Mouse (Mus musculus) MN1 (cell line): Measurements from ENCODE around the gene Zfp189.
A peak's percentile ranks its signal among the peaks of the same experiment; 100 is the strongest.
"Not testable (repeated sequence)": the region's sequence is repeated elsewhere in the genome, so short reads cannot be mapped to it uniquely, and the experiment has no call there.

Source experiments
- DNase-seq: peaks from one replicate; pipeline ENCODE4 v3.0.0-alpha.2; 2016; ENCODE audit warnings: low spot score

The Zfp189 gene

DNA sequence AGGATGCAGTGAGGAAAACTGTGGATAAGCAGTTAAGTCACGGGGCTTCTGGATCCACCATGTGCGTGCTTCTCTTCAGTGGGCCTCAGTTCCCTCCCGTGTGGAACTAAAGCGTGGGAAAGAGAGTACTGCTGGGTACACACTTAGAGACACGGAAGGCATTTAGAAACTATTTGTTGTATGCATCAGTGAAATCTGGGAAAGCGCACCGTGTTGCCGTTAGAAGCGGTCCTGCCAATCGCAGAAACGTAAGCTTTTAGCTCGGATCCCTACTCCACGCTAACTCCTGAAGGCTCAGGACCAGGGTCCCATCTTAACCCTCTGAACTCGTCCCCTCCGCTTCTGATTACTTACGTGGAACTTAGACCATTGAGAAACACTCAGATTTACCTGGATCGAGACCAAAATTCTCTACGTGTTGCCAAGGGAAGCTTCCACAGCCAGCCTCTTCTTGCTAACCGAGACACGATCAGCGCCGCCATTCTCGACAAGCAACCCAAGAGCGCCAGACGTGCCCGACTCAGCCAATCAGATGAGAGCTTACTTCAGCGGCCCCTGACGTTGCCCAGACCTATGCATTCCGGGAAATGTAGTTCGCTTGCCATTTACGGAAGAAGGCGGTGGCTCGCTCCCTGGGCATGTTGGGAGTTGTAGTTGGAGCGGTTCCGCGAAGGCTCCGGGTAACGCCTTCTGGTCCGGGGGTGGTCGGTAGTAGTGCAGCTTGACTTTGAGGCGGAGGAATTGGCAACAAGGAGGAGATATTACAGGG, at the start of gene Zfp189, which contains the start of gene Mrpl50:
Zfp189 (plus strand) TSS at position 605 of the 769 bp plus-strand sequence.
Mrpl50 (minus strand) TSS at position 522 of the 769 bp plus-strand sequence.
- peak; percentile 96 for DNase-seq

DNA sequence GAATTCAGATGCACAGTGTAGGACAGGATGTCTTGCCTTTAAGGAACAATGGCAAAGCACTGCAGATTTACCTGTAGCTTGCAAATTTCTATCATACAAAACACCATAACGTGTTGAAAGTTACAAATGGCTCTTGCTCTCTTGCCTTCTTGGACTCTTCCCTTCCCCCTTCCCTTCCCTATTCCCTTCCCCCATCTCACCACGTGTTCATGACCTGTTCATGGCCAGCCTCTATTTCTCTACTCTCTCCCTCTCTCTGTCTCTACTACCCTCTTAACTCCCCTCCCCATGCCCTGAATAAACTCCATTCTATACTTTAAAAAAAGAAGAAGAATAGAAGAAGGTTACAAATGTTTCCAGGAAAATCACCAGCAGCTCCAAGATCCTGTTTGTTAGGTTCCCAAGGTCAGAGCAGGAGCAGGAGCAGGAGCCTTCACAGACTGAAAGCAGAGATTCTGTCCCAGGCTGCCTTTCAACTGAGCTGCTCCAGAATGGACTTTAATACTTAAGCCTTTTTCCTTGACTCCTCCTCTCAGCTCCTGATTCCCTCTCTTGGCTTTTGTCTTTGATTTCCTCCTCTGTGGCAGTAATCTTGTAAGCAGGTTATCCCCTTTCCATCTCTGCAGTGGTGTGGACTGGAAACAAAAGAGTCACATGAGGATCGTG, 47.4 kb upstream of the Zfp189 start, which contains the start of gene Acnat1:
Acnat1 (minus strand) TSS at position 478 of the 666 bp plus-strand sequence.
- DNase-seq: no peak

DNA sequence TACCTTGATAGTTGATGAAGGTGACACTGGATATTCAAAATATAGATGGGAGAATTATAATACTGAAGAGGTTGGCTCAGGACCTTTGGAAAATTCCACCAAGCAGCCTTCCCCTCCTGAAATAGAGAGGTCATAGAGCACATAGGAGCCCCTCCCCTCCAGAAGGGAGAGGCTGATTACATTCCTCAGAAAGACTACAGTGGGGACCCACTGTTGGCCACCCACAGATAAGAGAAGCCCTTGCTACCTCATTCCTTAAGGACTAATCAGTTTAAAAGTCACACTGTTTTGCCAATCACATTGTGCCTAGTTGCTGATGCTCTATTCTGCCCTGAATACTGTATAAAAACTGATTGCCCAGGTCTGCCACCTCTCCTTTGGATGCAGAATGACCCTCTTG, 46.4 kb upstream of the Zfp189 start:
- no peak for DNase-seq

DNA sequence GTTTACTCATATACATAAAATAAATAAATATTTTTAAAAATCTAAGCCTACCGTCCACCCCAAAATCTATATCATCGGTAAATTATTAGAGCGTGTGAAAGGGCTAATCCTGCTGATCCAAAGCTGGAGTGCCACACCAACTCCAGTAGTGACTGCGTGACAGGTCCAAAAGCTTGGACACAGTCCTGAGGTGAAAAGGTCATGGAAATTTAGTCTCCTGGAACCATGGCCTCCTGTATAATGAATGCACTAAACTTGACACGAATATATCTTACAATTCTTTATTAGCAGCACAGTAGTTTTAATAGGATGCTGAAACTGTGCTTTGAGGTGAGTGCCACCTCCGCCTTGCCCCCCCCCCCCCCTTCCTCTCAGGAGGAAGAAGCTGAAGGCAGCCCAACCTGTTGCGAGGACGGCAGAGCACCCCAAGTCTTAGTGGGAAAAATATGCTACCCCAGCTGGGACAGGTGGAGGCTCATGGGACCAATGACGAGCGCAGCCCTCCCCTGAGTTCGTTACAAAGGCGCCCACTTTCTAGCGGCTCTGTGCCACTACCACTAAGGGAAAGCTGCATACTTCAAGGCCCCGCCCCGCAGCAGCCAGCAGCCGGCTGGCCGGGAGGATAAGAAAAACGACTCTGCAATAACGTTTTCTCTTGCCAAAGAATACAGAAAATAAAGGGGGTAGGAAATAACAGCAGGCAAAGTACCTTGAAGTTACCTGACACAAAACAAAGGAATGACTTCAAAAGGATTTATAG, 42.7 kb upstream of the Zfp189 start:
- no peak for DNase-seq

DNA sequence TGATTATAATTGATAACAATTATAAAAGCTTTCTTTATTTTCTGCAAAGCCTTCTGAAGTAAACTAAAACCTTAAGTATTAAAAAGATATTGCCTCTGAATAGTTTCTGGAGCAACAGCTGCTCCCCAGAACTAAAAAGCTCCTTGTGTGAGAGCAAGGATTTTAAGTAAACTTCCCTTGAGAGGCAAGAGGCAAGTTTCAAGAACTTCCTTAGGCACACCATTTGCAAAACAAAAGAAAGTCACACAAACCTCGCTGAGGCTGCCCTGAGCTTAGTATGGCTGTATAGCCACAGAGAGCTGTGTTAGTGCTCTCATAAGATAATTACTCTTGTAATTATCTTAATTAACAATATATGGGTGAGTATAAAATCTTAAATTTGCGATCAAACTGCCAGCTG, 41.9 kb upstream of the Zfp189 start:
- not testable (repeated sequence) for DNase-seq

DNA sequence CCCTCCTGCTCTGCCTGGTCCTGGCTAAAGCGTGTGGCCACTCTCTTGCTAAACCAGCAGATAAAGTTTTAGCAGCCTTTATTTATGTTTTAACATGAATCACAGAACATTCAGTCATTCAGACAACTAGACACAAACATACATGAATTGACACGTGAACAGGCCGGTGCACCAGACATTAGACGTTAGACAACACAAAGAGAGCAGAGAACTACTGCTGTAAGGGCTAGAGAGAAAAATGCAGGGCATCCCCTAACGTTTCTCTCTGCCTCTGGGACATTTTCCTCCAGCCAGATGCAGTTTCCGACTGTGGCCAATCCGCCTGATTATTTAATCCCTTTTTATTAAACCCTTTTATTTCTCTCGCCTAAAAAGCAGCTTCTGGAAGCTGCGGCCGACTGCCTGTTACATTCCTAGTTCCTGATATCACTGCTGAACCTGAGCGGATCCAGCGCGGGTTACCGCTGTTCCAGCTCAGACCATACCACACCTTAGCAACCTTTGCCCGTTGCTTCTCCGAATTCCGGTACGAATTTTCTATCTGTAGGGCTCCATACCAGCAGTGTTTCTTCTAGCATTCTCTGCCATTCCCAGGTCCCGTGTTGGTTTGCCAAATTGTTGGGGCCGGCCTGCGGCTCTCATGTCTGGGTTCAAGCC, 40.7 kb upstream of the Zfp189 start:
- no peak for DNase-seq

DNA sequence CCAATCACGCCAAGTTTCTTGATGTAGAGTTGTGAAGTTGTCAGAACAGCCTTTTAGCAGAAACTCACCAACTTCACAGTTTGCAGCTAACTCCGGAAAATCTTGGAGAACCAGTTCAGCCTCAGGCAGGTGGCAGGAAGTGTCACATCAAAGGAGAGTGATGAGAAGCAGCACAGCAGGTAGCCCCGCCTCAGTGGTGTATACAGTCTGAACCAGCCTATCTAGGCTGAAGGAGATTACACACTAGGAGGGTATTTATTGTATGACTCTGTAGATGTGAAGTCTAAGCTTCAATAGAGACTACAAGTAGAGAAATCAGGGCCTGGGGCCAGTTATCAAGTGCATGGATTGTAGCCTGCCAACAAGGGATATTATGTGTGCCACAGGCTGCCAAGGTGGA, 40.1 kb upstream of the Zfp189 start:
- no peak for DNase-seq

DNA sequence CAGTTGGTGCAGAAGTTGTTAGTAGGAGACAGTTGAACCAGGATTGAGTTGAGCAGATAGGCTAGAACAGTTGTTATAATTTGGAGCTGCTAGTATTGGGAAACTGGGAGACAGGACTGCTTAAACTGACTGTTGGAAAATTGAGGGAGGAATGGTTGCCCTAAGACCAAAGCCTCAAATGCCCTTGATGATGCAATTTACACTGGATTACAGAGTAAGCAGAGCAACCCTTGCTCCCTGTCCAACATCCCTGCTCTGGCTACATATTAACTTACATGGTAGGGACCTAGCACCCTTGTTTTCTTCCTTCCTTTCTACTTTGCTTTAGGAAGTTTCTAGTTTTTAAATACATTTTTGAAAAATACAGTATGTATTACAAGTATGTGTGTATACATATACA, 35.5 kb upstream of the Zfp189 start:
- DNase-seq: no peak

DNA sequence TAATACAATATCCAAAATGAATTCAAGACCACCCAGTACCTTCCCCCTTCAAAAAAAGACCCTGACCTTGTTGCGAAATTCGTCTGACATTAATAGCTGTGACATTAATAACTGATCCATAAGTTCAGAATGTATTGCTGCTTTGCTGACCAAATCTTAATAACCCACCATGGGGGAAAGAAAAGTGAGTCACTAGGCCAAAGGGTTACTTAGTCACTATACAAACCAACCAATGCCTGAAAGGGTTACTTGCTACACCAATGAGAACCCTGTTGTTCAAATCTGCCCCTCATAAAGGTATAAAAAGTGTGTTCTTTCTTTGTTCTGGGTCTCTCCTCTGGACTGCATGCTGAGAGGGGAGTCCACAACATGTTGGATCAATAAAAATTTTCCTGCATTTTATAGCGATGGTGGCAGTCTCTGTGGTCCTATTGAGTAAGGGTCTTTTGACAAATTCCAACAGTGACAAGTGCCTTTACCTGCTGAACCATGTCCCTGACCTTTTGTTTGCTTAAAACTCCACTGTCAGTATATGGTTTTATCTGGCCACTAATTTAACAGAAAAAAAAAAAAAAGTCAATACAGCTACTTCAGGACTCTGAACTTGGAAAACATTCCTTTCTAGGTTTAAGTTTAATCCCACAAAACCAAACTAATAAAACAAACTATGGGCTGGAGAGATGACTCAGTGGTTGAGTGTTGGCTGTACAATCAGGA, 34.9 kb upstream of the Zfp189 start:
- not testable (repeated sequence) for DNase-seq

DNA sequence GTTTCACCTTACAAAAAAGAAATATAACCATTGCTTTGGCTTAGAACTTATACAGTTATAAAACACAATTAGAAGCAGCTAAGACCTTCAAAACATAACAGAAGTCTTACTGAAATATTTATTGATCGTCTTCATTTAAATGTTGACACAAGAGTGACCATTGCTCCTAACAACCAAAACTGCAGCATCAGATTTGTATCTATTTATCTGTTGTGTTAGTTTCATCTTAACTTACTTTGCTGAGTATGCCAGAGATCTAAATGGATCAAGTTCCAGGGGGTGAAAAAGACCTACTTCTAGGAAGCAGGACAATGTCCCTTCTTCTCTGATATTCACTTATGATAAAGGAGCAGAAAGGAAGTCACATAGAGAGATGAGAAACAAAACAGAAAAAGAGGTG, 17.4 kb upstream of the Zfp189 start:
- no peak for DNase-seq

DNA sequence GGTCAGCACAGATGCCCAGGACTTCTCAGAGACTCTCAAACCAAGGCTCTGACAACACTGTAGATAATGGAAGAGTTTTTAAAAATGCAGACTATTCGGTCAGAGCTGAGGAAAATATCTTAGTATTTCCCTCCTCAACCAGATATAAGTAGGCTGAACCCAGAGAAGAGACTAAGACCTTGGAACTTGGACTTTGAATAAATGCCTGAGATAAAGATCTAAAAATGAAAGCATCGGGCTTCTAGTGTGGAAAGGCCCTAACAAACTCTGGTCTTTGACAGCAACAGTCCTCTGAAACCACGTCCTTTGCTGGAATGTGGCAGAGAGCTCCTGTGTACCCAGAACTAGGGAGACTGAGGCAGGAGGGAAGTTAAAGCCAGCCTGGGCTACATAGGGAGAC, 14.6 kb upstream of the Zfp189 start, which contains the start of gene Baat:
Baat (minus strand) TSS at position 172 of the 400 bp plus-strand sequence.
- DNase-seq: no peak

DNA sequence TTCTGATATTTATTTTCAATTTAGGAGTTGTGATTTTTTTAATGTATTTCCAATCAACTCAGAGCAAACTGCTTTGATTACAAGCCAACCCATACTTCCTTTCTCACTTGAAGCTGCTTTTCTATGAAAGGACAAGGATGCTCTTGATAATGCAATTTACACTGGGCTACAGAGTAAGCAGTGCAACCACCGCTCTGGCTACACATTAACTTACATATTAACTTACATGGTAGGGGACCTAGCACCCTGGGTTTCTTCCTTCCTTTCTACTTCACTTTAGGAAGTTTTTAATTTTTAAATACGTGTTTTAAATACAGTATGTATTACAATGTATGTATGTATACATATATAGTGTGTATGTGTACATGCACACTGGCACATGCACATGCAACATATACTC, 11.8 kb upstream of the Zfp189 start:
- no peak for DNase-seq

DNA sequence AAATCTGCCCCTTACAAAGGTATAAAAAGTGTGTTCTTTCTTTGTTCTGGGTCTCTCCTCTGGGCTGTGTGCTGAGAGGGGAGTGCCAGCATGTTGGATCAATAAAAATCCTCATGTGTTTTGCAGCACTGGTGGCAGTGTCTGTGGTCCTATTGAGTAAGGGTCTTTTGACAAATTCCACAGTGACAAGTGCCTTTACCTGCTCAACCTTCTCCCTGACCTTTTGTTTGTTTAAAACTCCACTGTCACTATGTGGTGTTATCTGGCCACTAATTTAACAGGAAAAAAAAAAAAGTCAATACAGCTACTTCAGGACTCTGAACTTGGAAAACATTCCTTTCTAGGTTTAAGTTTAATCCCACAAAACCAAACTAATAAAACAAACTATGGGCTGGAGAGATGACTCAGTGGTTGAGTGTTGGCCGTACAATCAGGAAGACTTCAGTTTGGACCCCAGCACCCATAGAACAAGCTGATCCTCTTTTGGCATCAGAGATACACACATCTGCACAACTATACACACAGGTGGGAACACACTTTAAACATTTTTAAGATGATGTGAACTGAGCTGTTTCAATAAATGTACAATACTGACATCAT, 10.6 kb upstream of the Zfp189 start:
- DNase-seq: not testable (repeated sequence)

DNA sequence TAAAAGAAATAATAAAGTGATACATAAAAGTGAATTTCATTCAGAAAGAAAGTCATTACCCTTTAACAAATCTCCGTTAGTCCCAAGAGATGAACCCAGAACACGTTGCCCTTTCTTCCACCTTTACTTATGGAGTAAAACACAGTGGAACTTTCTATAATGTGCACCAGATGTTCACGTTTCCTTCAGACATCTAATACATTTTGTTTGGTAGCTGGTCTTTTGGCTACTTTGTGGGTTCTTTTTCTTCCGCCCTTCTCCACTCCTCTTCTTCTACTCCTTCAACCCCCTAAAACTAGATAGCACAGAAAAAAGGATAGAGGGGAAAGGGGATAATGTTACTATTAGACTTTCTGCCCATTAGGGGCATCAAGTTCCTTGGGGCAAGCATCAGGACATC, 8.3 kb upstream of the Zfp189 start:
- DNase-seq: no peak

DNA sequence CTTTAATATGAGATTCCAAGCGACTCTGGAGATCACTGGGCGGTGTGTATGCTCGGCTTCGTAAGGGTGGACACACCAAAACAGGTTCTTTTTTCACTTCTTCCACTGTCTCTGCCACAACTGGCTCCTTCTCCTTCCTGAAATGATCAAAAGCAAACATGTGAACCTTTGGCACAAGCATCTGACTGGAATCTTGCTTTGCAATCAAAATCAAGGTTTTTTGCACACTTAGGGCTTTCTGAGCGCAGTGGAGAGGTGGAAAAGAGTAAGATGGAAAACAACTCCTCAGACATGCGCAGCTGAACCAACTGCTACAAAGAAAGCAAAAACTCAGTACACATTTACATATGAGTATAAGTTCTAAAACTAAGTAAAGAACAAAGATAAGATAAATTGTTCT, 6.5 kb upstream of the Zfp189 start:
- no peak for DNase-seq

DNA sequence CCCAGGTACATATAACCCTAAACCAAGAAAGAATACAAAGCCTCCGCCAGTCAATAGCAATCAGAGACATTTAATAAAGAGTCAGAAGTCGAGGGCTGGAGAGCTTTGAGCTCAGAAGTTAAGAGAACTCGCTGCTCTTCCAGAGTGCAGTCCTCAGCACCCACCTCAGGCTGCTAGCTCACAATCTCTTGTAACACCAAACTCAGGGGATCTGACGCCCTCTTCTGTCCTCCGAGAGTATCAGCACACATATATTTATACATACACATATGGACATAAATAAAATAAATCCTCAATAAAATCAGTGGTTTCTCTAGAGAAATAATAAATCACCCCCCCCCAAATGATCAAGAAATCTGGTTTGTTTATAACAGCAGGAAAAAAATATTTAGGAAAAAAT, 1.5 kb upstream of the Zfp189 start:
- no peak for DNase-seq

DNA sequence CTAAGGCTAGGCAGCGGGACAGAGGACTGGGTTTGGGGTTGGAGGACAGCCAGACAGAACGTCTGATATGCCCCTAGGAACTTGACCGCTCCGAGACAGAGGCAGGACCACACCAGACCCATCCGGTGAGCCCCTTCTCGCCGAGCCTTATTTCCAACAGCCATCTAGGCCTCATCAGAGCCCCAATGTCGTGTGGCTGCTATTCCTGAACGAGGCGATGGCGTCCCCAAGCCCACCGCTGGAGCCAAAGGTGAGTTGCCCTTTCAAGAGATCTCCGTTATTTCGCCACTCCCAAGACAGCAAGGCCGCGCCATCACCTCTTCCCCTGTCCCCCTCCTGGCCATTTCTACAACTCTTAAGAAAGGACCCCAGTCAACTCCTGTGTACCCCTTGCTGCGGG, 370 bp downstream of the Zfp189 start:
- peak; percentile 9 for DNase-seq

DNA sequence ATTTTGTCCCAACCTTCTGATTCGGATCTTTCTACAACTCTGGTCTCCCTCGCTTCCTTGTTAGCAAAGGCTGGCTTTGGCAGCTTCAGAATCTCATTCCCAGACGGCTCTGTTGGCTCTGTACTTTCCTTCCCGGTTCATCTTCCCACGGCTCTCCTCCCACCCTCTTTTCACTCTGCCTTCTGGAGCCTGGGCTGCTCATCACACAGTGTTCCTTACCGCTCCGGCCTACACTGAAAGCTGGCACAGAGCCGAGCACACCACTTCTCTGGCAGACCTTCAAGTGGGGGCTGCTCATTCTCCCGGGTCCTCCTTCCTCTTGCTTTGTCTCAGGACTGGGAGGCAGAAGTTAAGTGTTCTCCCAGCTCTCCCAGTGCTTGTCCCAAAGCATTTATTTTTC, 1.6 kb downstream of the Zfp189 start:
- peak; percentile 10 for DNase-seq

DNA sequence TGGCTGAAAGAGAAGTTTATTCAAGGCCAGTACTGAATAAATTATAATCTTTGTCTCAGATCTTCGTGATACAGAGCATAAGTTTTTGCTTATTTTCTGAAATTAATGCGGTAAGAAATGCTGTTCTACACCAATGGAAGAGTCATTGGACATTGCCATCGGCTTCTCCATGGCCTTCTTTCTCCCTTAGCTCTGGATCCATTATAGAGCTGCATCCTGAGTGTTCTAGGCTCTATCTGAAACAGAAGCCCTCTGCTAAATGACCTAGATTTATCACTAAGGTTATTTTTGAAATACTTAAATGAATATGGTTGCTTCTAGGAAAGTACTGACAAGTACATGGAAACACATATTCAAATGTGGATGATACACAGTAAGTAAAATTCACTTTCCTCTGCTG, 14.1 kb downstream of the Zfp189 start:
- DNase-seq: no peak

DNA sequence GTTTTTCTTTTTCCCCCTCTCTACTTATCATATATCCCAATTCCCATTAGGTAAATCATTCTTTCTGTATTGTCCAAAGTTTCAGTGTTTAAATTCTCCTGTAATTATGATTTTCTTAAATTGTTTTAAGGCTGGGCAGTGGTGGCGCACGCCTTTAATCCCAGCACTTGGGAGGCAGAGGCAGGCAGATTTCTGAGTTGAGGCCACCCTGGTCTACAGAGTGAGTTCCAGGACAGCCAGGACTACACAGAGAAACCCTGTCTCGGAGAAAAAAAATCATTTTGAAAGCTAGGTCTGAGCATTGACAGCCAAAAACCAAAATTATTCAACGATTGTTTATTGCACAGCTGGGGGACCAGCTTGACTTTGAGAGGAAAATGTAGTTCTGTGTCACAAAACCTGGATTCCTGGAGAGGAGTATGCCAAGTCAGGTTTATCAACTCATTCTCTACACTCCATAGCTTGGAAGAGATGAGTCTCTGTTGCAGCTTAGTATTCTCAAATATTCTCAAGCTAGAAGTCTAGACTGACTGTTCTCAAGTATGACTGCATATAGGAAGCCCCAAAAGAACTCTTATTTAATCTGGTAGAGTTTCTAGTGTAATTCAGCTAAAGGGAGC, 14.8 kb downstream of the Zfp189 start:
- DNase-seq: no peak

DNA sequence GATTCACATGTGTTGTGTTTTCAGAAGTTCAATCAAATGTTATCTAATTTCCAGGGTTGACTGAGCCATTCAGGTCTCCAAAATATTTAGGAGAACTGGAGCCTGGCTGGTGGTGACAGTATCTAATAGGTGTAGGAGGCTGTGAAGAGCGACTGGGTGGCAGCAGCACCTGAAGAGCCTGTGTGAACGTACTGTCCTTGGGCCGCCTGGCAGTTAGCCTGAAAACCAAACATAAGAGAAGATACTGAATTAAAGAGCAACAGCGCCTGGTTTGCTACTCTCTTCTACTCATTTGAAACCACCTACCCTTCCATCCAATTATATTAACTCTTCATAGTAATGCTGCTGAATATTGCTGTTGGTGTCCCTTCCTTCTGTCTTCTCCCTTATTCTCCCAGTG, 15.7 kb downstream of the Zfp189 start:
- DNase-seq: no peak
